Mouse (Mus musculus): ENCODE data around the gene Chst1. TPM values are rescaled to one million over a fixed set of nuclear protein-coding genes. Genes with fewer than 3 reads are reported as not detected.

Gene Chst1
- 1 to 10 TPM; 1.7 to 2.4 TPM for total RNA-seq (2021)
- polyA plus RNA-seq (2012; rRNA removed), result 8.1 and 8.7 TPM in 2 replicates
- long read RNA-seq, result 0 reads

GRCm38 (mm10) chr2:92599487-92600347 lies at the start of gene Chst1:
Chst1 (plus strand) TSS chr2:92599707.
- Histone ChIP-seq H3K79me2 (replicated peaks; ENCODE audit: control insufficient read depth, insufficient read depth, low read length) (no peaks in the 10 kb centered on the region), H3K27me3 (ENCODE audit: control insufficient read depth, insufficient read depth, low read length) (no peaks in the 10 kb centered on the region; the same call in 1 of the 2 replicates), H3K4me1 (ENCODE audit: control insufficient read depth, insufficient read depth, low read length) (peaks cover 11% of the 10 kb centered on the region), H3K36me3 (ENCODE audit: control insufficient read depth, insufficient read depth, low read length) (no peaks in the 10 kb centered on the region), H3K4me3 (peak within 1 kb of the TSS; percentile 58), H3K27ac (peak within 1 kb of the TSS; percentile 31), H3K9ac (ENCODE audit: low read depth, low read length) (peak within 1 kb of the TSS; percentile 81)
- peak; percentile 55 to 70 for DNase-seq
- intact Hi-C loops (cut with DNase I), result loop anchor here (2.0 to 5.0 kb wide), 2 partner anchors 72 to 143 kb away; no protein-coding TSS in a partner anchor
- TF ChIP-seq POLR2A (IDR thresholded peaks at IDR 0.05; ENCODE audit: insufficient read depth, low read depth, low read length), result peak; percentile 53; the same call in 1 of the 2 replicates
- no peak for TF ChIP-seq EP300 (IDR thresholded peaks at IDR 0.05; ENCODE audit: insufficient read depth, low read depth, low read length)
- WGBS, result 0% methylated on average over 60 of the region's 82 CpGs

DNA sequence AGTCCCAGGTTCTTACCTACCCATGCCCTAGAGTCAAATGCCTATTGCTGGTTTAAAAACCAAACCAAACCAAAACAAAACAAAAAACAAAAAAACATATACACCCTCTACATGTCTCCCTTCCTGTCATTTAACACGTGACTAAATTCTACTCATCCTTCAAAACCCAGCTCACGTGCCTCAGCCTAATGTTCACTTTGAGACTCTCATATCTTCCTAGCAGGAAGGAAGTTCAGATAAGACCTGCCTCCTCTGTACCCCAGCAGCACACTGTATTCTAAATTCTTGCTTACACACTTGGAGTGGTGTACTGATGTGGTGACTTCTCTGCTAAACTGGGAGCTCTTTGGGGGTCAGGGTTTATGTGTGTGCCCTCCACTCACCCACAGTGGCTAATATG lies 49.5 kb upstream of the Chst1 start:
- H3K9ac ChIP-seq (ENCODE audit: low read depth, low read length), result no peak overlapping the region
- intact Hi-C loops (cut with DNase I), result no loop called here
- H3K79me2 ChIP-seq (replicated peaks; ENCODE audit: control insufficient read depth, insufficient read depth, low read length), result no peaks in the 10 kb centered on the region
- H3K4me3 ChIP-seq, result no peak overlapping the region
- H3K27me3 ChIP-seq (ENCODE audit: control insufficient read depth, insufficient read depth, low read length), result no peaks in the 10 kb centered on the region
- no peak for TF ChIP-seq POLR2A (IDR thresholded peaks at IDR 0.05; ENCODE audit: insufficient read depth, low read depth, low read length)
- TF ChIP-seq EP300 (IDR thresholded peaks at IDR 0.05; ENCODE audit: insufficient read depth, low read depth, low read length), result no peak
- no peak for TF ChIP-seq CTCF (IDR thresholded peaks at IDR 0.05)
- no peaks in the 10 kb centered on the region for H3K36me3 ChIP-seq (ENCODE audit: control insufficient read depth, insufficient read depth, low read length)
- no peak for DNase-seq
- WGBS, result 11% methylated on average over 2 of the region's 2 CpGs
- no peaks in the 10 kb centered on the region for H3K4me1 ChIP-seq (ENCODE audit: control insufficient read depth, insufficient read depth, low read length)
- no peak overlapping the region for H3K27ac ChIP-seq

DNA sequence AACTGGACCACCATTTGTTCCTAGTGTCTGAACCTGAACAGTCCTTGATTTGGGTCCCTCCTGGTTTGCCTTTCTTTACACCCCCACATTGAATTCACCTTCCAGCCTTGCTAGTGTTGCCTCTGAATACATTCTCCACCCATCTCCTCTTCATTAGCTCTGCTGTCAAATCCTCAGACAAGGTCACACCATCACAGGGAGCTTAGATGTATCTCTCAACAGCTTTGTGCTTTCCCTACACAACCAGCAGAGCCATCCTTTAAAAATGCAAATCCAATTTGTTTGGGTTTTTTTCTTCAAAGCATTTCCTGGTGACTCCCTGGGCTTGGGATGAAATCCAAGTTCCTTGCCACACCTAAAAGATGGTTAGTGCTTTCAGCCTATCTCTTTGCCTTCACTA lies 45.0 kb upstream of the Chst1 start:
- no peak for DNase-seq
- no peak for TF ChIP-seq POLR2A (IDR thresholded peaks at IDR 0.05; ENCODE audit: insufficient read depth, low read depth, low read length)
- no peak for TF ChIP-seq CTCF (IDR thresholded peaks at IDR 0.05)
- no peak for TF ChIP-seq EP300 (IDR thresholded peaks at IDR 0.05; ENCODE audit: insufficient read depth, low read depth, low read length)
- Histone ChIP-seq H3K4me3 (no peak overlapping the region), H3K9ac (ENCODE audit: low read depth, low read length) (no peak overlapping the region), H3K27me3 (ENCODE audit: control insufficient read depth, insufficient read depth, low read length) (no peaks in the 10 kb centered on the region), H3K27ac (no peak overlapping the region), H3K79me2 (replicated peaks; ENCODE audit: control insufficient read depth, insufficient read depth, low read length) (no peaks in the 10 kb centered on the region), H3K36me3 (ENCODE audit: control insufficient read depth, insufficient read depth, low read length) (no peaks in the 10 kb centered on the region), H3K4me1 (ENCODE audit: control insufficient read depth, insufficient read depth, low read length) (no peaks in the 10 kb centered on the region)
- intact Hi-C loops (cut with DNase I), result no loop called here

DNA sequence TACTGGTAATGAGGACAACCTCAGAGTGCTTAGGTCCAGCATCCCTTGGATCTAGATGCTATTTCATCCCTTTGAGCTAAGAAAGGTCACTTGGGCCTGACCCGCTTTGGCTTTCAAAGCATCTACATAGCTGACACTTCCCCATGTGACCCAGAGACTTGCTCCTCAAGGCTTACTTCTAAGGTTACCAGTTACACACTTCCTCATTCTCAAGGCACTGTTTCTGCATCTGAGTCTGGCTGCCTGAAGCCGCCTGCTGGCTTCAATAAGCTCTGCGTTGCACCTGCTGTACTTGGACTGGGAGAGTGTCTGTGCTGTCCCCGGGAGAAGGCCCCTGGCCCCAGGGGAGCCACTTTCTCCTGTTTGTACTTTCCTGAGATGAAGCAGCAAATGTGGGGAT lies 36.6 kb upstream of the Chst1 start:
- 65% methylated on average over 4 of the region's 4 CpGs for whole genome bisulfite sequencing
- TF ChIP-seq EP300 (IDR thresholded peaks at IDR 0.05; ENCODE audit: insufficient read depth, low read depth, low read length), result no peak
- Histone ChIP-seq H3K4me3 (no peak overlapping the region), H3K4me1 (ENCODE audit: control insufficient read depth, insufficient read depth, low read length) (no peaks in the 10 kb centered on the region), H3K27me3 (ENCODE audit: control insufficient read depth, insufficient read depth, low read length) (no peaks in the 10 kb centered on the region), H3K36me3 (ENCODE audit: control insufficient read depth, insufficient read depth, low read length) (no peaks in the 10 kb centered on the region), H3K79me2 (replicated peaks; ENCODE audit: control insufficient read depth, insufficient read depth, low read length) (no peaks in the 10 kb centered on the region), H3K9ac (ENCODE audit: low read depth, low read length) (no peak overlapping the region), H3K27ac (no peak overlapping the region)
- intact Hi-C loops (cut with DNase I), result no loop called here
- no peak for DNase-seq

DNA sequence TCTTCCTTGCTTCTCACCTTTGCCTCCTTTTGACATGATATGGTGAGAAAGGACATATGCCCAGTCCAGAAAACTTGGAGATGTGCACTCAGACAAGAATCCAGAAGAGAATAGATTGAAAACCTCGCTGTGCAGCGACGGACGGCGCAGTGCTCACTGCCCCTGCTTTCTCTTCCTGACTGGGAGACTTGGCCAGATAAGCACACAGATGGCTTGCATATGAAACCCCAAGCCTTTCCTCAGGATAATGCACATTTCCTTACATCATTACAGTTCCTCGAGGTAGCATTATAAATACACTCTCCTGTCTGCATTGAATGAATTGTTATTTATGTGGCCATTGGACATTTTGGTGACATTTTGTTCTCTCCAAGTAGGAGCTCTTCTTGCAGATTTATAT lies 28.9 kb upstream of the Chst1 start:
- no peak overlapping the region for H3K4me3 ChIP-seq
- 46% methylated on average over 6 of the region's 6 CpGs for WGBS
- no peaks in the 10 kb centered on the region for H3K27me3 ChIP-seq (ENCODE audit: control insufficient read depth, insufficient read depth, low read length)
- no peak overlapping the region for H3K9ac ChIP-seq (ENCODE audit: low read depth, low read length)
- intact Hi-C loops (cut with DNase I), result no loop called here
- DNase-seq, result no peak
- no peaks in the 10 kb centered on the region for H3K36me3 ChIP-seq (ENCODE audit: control insufficient read depth, insufficient read depth, low read length)
- H3K79me2 ChIP-seq (replicated peaks; ENCODE audit: control insufficient read depth, insufficient read depth, low read length), result no peaks in the 10 kb centered on the region
- no peak overlapping the region for H3K27ac ChIP-seq
- TF ChIP-seq POLR2A (IDR thresholded peaks at IDR 0.05; ENCODE audit: insufficient read depth, low read depth, low read length) (no peak), CTCF (IDR thresholded peaks at IDR 0.05) (no peak), EP300 (IDR thresholded peaks at IDR 0.05; ENCODE audit: insufficient read depth, low read depth, low read length) (no peak)
- no peaks in the 10 kb centered on the region for H3K4me1 ChIP-seq (ENCODE audit: control insufficient read depth, insufficient read depth, low read length)

- Histone ChIP-seq H3K4me1 (ENCODE audit: control insufficient read depth, insufficient read depth, low read length) (no peaks in the 10 kb centered on the region), H3K36me3 (ENCODE audit: control insufficient read depth, insufficient read depth, low read length) (no peaks in the 10 kb centered on the region), H3K27ac (no peak overlapping the region), H3K27me3 (ENCODE audit: control insufficient read depth, insufficient read depth, low read length) (no peaks in the 10 kb centered on the region), H3K9ac (ENCODE audit: low read depth, low read length) (no peak overlapping the region), H3K4me3 (no peak overlapping the region), H3K79me2 (replicated peaks; ENCODE audit: control insufficient read depth, insufficient read depth, low read length) (no peaks in the 10 kb centered on the region)
- no peak for TF ChIP-seq EP300 (IDR thresholded peaks at IDR 0.05; ENCODE audit: insufficient read depth, low read depth, low read length)
- TF ChIP-seq CTCF (IDR thresholded peaks at IDR 0.05), result no peak
- TF ChIP-seq POLR2A (IDR thresholded peaks at IDR 0.05; ENCODE audit: insufficient read depth, low read depth, low read length), result no peak
- no peak for DNase-seq
- intact Hi-C loops (cut with DNase I), result no loop called here
- WGBS, result 34% methylated on average over 9 of the region's 9 CpGs
Measured at GRCm38 (mm10) chr2:92577824-92578223, 21.7 kb upstream of the Chst1 start.
